Mouse (Mus musculus): Measurements from ENCODE around the gene Gm17482. TPM values are rescaled to one million over a fixed set of nuclear protein-coding genes. Genes with fewer than 3 reads are reported as not detected.

Gene Gm17482
- polyA plus RNA-seq, 1 experiment = not detected

DNA sequence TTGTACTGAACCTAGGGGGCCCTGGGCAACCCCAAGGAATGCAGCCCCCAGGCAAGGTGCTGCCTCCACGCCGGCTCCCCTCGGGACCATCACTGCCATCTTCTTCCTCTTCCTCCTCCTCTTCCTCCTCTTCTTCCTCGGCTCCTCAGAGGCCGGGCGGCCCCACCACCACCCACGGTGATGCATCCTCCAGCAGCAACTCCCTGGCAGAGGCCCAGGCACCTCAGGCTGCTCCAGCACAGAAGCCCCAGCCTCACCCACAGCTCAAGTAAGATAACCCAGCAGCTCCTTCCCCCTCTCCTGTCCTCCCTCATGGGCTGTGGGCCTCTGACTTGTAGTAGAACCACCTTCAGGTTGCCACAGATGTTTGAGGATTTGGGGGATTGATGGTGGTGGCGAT lies 50.9 kb downstream of the Gm17482 start:
- Histone ChIP-seq H3K4me1 (ENCODE audit: control insufficient read depth, insufficient read depth, low read length) (no peaks in the 10 kb centered on the region), H3K36me3 (ENCODE audit: control insufficient read depth, insufficient read depth, low read length, poor library complexity, severe bottlenecking) (no peaks in the 10 kb centered on the region), H3K4me3 (ENCODE audit: low read depth, low read length) (no peak overlapping the region), H3K9me3 (replicated peaks; ENCODE audit: control insufficient read depth, insufficient read depth, low read length, poor library complexity, severe bottlenecking) (no peaks in the 10 kb centered on the region), H3K27ac (ENCODE audit: insufficient read depth, low read length) (no peak overlapping the region), H3K9ac (ENCODE audit: low read depth, poor library complexity, severe bottlenecking) (no peak overlapping the region), H3K27me3 (ENCODE audit: control insufficient read depth, insufficient read depth, low read length, poor library complexity, severe bottlenecking) (no peaks in the 10 kb centered on the region)
- TF ChIP-seq EP300 (IDR thresholded peaks at IDR 0.05; ENCODE audit: insufficient read depth, low read depth, low read length) = no peak
- no peak for TF ChIP-seq CTCF (IDR thresholded peaks at IDR 0.05; ENCODE audit: low read depth, low read length)
- TF ChIP-seq POLR2A (IDR thresholded peaks at IDR 0.05; ENCODE audit: insufficient read depth, low read length) = no peak

GRCm38 (mm10) chr6:115279639-115280038 lies 52.5 kb downstream of the Gm17482 start:
- no peaks in the 10 kb centered on the region for H3K4me1 ChIP-seq (ENCODE audit: control insufficient read depth, insufficient read depth, low read length)
- no peak overlapping the region for H3K27ac ChIP-seq (ENCODE audit: insufficient read depth, low read length)
- TF ChIP-seq EP300 (IDR thresholded peaks at IDR 0.05; ENCODE audit: insufficient read depth, low read depth, low read length) (no peak), CTCF (IDR thresholded peaks at IDR 0.05; ENCODE audit: low read depth, low read length) (no peak), POLR2A (IDR thresholded peaks at IDR 0.05; ENCODE audit: insufficient read depth, low read length) (no peak)
- H3K9ac ChIP-seq (ENCODE audit: low read depth, poor library complexity, severe bottlenecking) = no peak overlapping the region
- no peaks in the 10 kb centered on the region for H3K36me3 ChIP-seq (ENCODE audit: control insufficient read depth, insufficient read depth, low read length, poor library complexity, severe bottlenecking)
- no peak overlapping the region for H3K4me3 ChIP-seq (ENCODE audit: low read depth, low read length)
- no peaks in the 10 kb centered on the region for H3K9me3 ChIP-seq (replicated peaks; ENCODE audit: control insufficient read depth, insufficient read depth, low read length, poor library complexity, severe bottlenecking)
- no peaks in the 10 kb centered on the region for H3K27me3 ChIP-seq (ENCODE audit: control insufficient read depth, insufficient read depth, low read length, poor library complexity, severe bottlenecking)

DNA sequence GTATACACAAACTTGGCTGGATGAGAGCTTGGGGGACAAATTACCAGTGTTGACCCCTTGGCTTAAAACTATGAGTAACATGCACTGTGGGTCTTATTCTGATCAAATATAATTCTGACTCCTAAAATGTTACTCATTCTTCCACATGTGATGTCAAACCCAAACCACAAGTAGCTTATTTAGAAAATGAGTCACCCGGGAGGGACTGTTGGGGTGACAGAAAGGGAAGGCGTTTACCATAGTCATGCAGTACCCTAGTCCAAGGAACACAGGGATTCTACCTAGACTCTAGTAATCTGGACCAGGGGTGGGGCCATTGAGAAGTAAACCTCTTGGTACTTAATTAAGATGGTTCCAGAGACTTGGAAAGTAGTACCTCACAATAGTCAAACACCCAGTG lies 57.0 kb downstream of the Gm17482 start:
- no peak for TF ChIP-seq EP300 (IDR thresholded peaks at IDR 0.05; ENCODE audit: insufficient read depth, low read depth, low read length)
- TF ChIP-seq POLR2A (IDR thresholded peaks at IDR 0.05; ENCODE audit: insufficient read depth, low read length) = no peak
- Histone ChIP-seq H3K36me3 (ENCODE audit: control insufficient read depth, insufficient read depth, low read length, poor library complexity, severe bottlenecking) (no peaks in the 10 kb centered on the region), H3K9me3 (replicated peaks; ENCODE audit: control insufficient read depth, insufficient read depth, low read length, poor library complexity, severe bottlenecking) (no peaks in the 10 kb centered on the region), H3K4me3 (ENCODE audit: low read depth, low read length) (no peak overlapping the region), H3K27me3 (ENCODE audit: control insufficient read depth, insufficient read depth, low read length, poor library complexity, severe bottlenecking) (no peaks in the 10 kb centered on the region), H3K9ac (ENCODE audit: low read depth, poor library complexity, severe bottlenecking) (no peak overlapping the region), H3K27ac (ENCODE audit: insufficient read depth, low read length) (no peak overlapping the region), H3K4me1 (ENCODE audit: control insufficient read depth, insufficient read depth, low read length) (no peaks in the 10 kb centered on the region)

DNA sequence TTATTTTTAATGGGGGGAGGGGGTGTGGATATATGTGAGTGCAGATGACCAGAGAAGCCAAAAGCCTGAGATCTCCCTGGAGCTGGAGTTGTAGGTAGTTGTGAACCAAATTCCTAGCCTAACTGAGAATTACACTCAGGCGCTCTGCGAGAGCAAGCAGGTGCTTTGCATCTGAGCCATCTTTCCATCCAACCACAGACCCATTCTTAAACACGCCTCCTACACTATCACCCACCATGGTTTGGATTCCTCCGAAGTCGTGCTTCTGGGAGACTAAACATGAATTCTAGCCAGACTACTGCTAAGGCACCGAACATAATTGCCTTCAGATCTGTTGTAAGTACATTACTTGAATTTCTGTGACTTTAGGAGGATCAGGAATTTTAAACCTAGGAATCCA lies 59.3 kb downstream of the Gm17482 start:
- Histone ChIP-seq H3K27me3 (ENCODE audit: control insufficient read depth, insufficient read depth, low read length, poor library complexity, severe bottlenecking) (no peaks in the 10 kb centered on the region), H3K36me3 (ENCODE audit: control insufficient read depth, insufficient read depth, low read length, poor library complexity, severe bottlenecking) (no peaks in the 10 kb centered on the region), H3K9me3 (replicated peaks; ENCODE audit: control insufficient read depth, insufficient read depth, low read length, poor library complexity, severe bottlenecking) (no peaks in the 10 kb centered on the region), H3K4me3 (ENCODE audit: low read depth, low read length) (no peak overlapping the region), H3K4me1 (ENCODE audit: control insufficient read depth, insufficient read depth, low read length) (no peaks in the 10 kb centered on the region), H3K9ac (ENCODE audit: low read depth, poor library complexity, severe bottlenecking) (no peak overlapping the region), H3K27ac (ENCODE audit: insufficient read depth, low read length) (no peak overlapping the region)
- no peak for TF ChIP-seq EP300 (IDR thresholded peaks at IDR 0.05; ENCODE audit: insufficient read depth, low read depth, low read length)
- TF ChIP-seq CTCF (IDR thresholded peaks at IDR 0.05; ENCODE audit: low read depth, low read length) = no peak

DNA sequence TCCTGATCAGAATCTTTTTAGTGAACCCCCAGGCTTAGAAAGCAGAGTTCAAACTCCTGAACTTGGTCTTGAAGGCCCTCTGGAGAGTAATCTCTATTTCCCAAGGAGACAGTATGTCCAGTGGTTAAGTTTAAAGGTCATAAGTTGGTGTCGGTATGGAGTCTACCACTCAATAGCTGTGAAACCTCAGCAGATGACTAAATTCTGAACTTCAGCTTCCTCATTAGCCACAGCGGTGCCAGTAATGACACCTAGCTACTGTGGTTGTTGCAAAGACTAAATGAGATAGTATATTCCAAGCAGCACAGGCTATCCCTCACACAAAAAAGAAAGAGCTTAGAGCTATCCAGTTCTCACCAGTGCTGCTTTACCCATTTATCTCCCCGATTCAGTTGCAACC lies 61.1 kb downstream of the Gm17482 start:
- Histone ChIP-seq H3K4me1 (ENCODE audit: control insufficient read depth, insufficient read depth, low read length) (no peaks in the 10 kb centered on the region), H3K9ac (ENCODE audit: low read depth, poor library complexity, severe bottlenecking) (no peak overlapping the region), H3K27me3 (ENCODE audit: control insufficient read depth, insufficient read depth, low read length, poor library complexity, severe bottlenecking) (no peaks in the 10 kb centered on the region), H3K27ac (ENCODE audit: insufficient read depth, low read length) (no peak overlapping the region), H3K4me3 (ENCODE audit: low read depth, low read length) (no peak overlapping the region), H3K36me3 (ENCODE audit: control insufficient read depth, insufficient read depth, low read length, poor library complexity, severe bottlenecking) (no peaks in the 10 kb centered on the region), H3K9me3 (replicated peaks; ENCODE audit: control insufficient read depth, insufficient read depth, low read length, poor library complexity, severe bottlenecking) (no peaks in the 10 kb centered on the region)
- TF ChIP-seq CTCF (IDR thresholded peaks at IDR 0.05; ENCODE audit: low read depth, low read length) (no peak), POLR2A (IDR thresholded peaks at IDR 0.05; ENCODE audit: insufficient read depth, low read length) (no peak), EP300 (IDR thresholded peaks at IDR 0.05; ENCODE audit: insufficient read depth, low read depth, low read length) (no peak)

DNA sequence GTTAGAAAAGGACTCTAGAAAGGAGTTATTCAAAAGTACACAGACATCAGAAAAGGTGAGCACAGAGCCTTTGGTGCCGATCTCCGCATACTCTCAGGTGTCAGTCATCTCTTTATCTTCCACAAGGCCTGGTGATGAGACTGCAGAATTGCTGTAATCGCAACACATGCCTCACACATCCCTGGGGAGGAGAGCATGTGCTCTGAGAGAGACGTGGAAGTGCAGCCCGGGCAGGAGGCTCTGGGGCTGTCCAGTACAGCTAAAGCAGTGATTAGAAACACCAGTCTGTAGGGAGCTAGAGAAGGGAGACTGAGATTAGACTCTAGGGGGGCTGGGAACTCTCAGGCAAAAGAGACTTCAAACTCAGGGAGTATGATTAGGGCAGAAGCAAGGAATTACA lies 63.4 kb downstream of the Gm17482 start:
- Histone ChIP-seq H3K4me3 (ENCODE audit: low read depth, low read length) (no peak overlapping the region), H3K27me3 (ENCODE audit: control insufficient read depth, insufficient read depth, low read length, poor library complexity, severe bottlenecking) (no peaks in the 10 kb centered on the region), H3K4me1 (ENCODE audit: control insufficient read depth, insufficient read depth, low read length) (no peaks in the 10 kb centered on the region), H3K9ac (ENCODE audit: low read depth, poor library complexity, severe bottlenecking) (no peak overlapping the region), H3K27ac (ENCODE audit: insufficient read depth, low read length) (no peak overlapping the region), H3K36me3 (ENCODE audit: control insufficient read depth, insufficient read depth, low read length, poor library complexity, severe bottlenecking) (no peaks in the 10 kb centered on the region), H3K9me3 (replicated peaks; ENCODE audit: control insufficient read depth, insufficient read depth, low read length, poor library complexity, severe bottlenecking) (no peaks in the 10 kb centered on the region)
- no peak for TF ChIP-seq EP300 (IDR thresholded peaks at IDR 0.05; ENCODE audit: insufficient read depth, low read depth, low read length)
- TF ChIP-seq CTCF (IDR thresholded peaks at IDR 0.05; ENCODE audit: low read depth, low read length) = no peak
- TF ChIP-seq POLR2A (IDR thresholded peaks at IDR 0.05; ENCODE audit: insufficient read depth, low read length) = no peak
